Mouse (Mus musculus): ENCODE data around the gene Tmem161a. TPM values are rescaled to one million over a fixed set of nuclear protein-coding genes. Genes with fewer than 3 reads are reported as not detected.
"Not testable (repeated sequence)": the region's sequence is repeated elsewhere in the genome, so short reads cannot be mapped to it uniquely, and the experiment has no call there.

The Tmem161a gene
- polyA plus RNA-seq, 1 experiment from 2014 or later: 43.9 TPM

- Histone ChIP-seq H3K4me3 (peak within 1 kb of the TSS; percentile 62), H3K36me3 (no peaks in the 10 kb centered on the region), H3K27me3 (peaks cover 21% of the 10 kb centered on the region), H3K9ac (peak within 1 kb of the TSS; percentile 73), H3K4me2 (replicated peaks) (peak within 1 kb of the TSS; percentile 91), H3K4me1 (peaks cover 11% of the 10 kb centered on the region), H3K27ac (peak within 1 kb of the TSS; percentile 70), H3K9me3 (replicated peaks) (no peaks in the 10 kb centered on the region)
- under 1% methylated on average over 66 of the region's 66 CpGs for WGBS
- ATAC-seq (ENCODE audit: low FRiP score): peak; percentile 99
These were observed 40.2 kb downstream of the Tmem161a start, which contains the start of gene Slc25a42 for GRCm38 (mm10) chr8:70212112-70213055. TSS of gene Slc25a42 (minus strand) at chr8:70212305.

- H3K4me1 ChIP-seq: peaks cover 11% of the 10 kb centered on the region
- H3K27ac ChIP-seq: no peak overlapping the region
- H3K9me3 ChIP-seq (replicated peaks): no peaks in the 10 kb centered on the region
- WGBS: 75% methylated on average over 3 of the region's 3 CpGs
- no peak overlapping the region for H3K9ac ChIP-seq
- peaks cover 24% of the 10 kb centered on the region for H3K27me3 ChIP-seq
- no peak for ATAC-seq (ENCODE audit: low FRiP score)
- no peak overlapping the region for H3K4me3 ChIP-seq
- H3K36me3 ChIP-seq: no peaks in the 10 kb centered on the region
- H3K4me2 ChIP-seq (replicated peaks): no peak overlapping the region
These were observed 42.3 kb downstream of the Tmem161a start for GRCm38 (mm10) chr8:70214411-70214810.

DNA sequence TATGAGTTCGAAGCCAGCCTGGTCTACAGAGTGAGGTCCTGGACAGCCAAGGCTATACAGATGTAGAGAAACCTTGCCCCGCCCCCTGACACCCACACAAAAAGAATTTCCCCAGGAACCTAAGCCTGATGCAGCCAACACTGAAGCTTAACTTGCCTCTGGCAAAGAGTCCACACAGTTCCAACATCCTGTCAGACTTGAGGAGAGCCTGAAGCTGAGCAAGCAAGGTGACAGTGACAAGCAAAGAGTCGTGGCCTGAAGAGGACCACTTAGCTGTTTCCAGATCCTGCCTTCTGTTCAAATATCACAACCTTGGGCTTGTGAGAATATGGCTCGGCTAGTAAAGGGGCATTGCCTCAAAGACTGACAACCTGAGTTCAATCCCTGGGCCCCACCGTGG is 42.9 kb downstream of the Tmem161a start:
- WGBS: 85% methylated on average over 5 of the region's 5 CpGs
- ATAC-seq (ENCODE audit: low FRiP score): no peak
- H3K9ac ChIP-seq: no peak overlapping the region
- no peak overlapping the region for H3K4me3 ChIP-seq
- no peaks in the 10 kb centered on the region for H3K9me3 ChIP-seq (replicated peaks)
- H3K4me1 ChIP-seq: peaks cover 11% of the 10 kb centered on the region
- no peak overlapping the region for H3K4me2 ChIP-seq (replicated peaks)
- H3K27me3 ChIP-seq: peaks cover 20% of the 10 kb centered on the region
- no peak overlapping the region for H3K27ac ChIP-seq
- H3K36me3 ChIP-seq: no peaks in the 10 kb centered on the region

- H3K4me3 ChIP-seq; H3K9ac ChIP-seq; H3K36me3 ChIP-seq; H3K27ac ChIP-seq; H3K4me2 ChIP-seq (replicated peaks); H3K4me1 ChIP-seq; H3K9me3 ChIP-seq (replicated peaks); ATAC-seq (ENCODE audit: low FRiP score): not testable (repeated sequence)
- H3K27me3 ChIP-seq: peaks cover 10% of the 10 kb centered on the region; the same call in 1 of the 2 replicates
- WGBS: 83% methylated on average over 3 of the region's 3 CpGs
These were observed 44.0 kb downstream of the Tmem161a start for GRCm38 (mm10) chr8:70216161-70216560.

DNA sequence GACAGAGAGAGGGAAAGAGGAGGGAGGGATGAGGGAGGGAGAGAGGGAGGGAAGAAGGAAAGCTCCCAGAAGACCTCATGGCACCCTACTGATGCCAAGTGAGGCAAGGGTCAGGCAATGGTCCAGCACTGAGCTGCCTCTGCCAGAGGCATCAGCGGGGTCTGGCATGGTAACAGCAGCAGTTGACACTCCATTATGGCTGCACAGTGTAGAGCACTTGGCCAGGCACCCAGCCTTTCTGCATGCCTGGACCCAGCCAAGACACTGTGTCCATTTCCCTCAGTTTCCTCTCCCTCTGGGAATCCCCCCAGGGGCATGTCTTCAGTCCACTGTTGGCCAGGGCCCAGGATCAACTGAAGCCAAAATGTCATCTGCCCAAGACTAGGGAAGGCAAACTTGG is 44.4 kb downstream of the Tmem161a start:
- peaks cover 6% of the 10 kb centered on the region for H3K4me1 ChIP-seq
- no peaks in the 10 kb centered on the region for H3K9me3 ChIP-seq (replicated peaks)
- 73% methylated on average over 1 of the region's 1 CpGs for WGBS
- H3K4me2 ChIP-seq (replicated peaks): no peak overlapping the region
- H3K4me3 ChIP-seq: no peak overlapping the region
- peaks cover 6% of the 10 kb centered on the region; the same call in 1 of the 2 replicates for H3K27me3 ChIP-seq
- H3K9ac ChIP-seq: no peak overlapping the region
- H3K27ac ChIP-seq: no peak overlapping the region
- peaks cover 6% of the 10 kb centered on the region for H3K36me3 ChIP-seq
- ATAC-seq (ENCODE audit: low FRiP score): no peak

DNA sequence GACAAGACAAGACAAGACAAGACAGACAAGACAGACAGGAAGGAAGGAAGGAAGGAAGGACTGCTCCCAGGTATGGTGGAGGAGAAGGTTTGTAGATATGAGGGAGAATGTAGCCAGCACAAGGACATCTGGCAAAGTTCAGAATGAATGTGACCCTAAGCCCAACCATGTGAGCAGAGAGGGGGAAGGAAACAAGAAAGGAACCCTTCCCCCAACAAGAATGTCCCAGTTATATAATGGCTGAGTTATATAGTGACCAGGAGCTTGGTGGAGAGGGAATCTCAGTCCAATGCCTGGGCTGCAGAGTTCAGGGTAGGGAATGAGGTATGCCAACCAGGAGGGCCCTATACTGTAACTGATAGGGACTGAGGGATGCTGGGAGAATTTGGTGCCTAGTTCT is 45.3 kb downstream of the Tmem161a start:
- ATAC-seq (ENCODE audit: low FRiP score): no peak
- Histone ChIP-seq H3K36me3 (peaks cover 14% of the 10 kb centered on the region), H3K4me1 (peaks cover 4% of the 10 kb centered on the region), H3K4me3 (no peak overlapping the region), H3K9me3 (replicated peaks) (no peaks in the 10 kb centered on the region), H3K4me2 (replicated peaks) (no peak overlapping the region), H3K27me3 (peaks cover 6% of the 10 kb centered on the region; the same call in 1 of the 2 replicates), H3K27ac (no peak overlapping the region), H3K9ac (no peak overlapping the region)

- peaks cover 6% of the 10 kb centered on the region; the same call in 1 of the 2 replicates for H3K27me3 ChIP-seq
- no peak overlapping the region for H3K4me3 ChIP-seq
- H3K36me3 ChIP-seq: peaks cover 32% of the 10 kb centered on the region
- H3K4me1 ChIP-seq: no peaks in the 10 kb centered on the region
- no peaks in the 10 kb centered on the region for H3K9me3 ChIP-seq (replicated peaks)
- no peak overlapping the region for H3K9ac ChIP-seq
- H3K4me2 ChIP-seq (replicated peaks): no peak overlapping the region
- ATAC-seq (ENCODE audit: low FRiP score): no peak
- no peak overlapping the region for H3K27ac ChIP-seq
- 56% methylated on average over 5 of the region's 5 CpGs for WGBS
These were observed 47.0 kb downstream of the Tmem161a start for GRCm38 (mm10) chr8:70219107-70219684.

DNA sequence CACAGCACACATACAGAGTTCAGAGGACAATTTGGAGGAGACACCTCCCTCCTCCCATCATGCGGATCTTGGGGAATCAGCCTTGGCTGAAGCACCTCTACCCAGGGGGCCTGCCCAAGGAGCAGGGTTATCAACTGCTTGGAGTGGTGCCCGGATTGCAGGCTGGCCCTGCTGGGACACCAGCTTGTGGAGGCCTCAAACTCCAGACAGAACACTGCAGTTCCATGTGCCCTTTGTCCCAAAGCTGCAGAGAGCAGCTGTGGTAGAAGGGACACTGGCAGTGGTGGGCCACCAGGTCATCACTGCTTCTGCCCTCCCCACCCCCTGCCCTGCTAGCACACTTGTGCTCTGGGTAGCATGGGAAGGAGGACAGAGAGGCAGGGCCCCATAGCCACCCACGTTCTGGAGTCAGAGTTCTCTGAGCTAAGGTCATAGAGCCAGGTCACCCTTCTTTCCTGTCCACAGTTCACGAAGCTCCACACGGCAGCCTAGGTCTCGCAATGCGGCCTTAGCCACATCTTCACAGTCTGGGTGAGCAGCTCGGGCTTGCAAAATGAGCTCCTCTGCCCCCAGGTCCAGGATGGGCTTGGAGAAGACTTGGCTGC is 48.2 kb downstream of the Tmem161a start:
- WGBS: 76% methylated on average over 8 of the region's 8 CpGs
- Histone ChIP-seq H3K4me1 (no peaks in the 10 kb centered on the region), H3K27me3 (peaks cover 6% of the 10 kb centered on the region; the same call in 1 of the 2 replicates), H3K27ac (no peak overlapping the region), H3K9me3 (replicated peaks) (no peaks in the 10 kb centered on the region), H3K9ac (no peak overlapping the region), H3K36me3 (peaks cover 43% of the 10 kb centered on the region), H3K4me3 (no peak overlapping the region), H3K4me2 (replicated peaks) (no peak overlapping the region)
- ATAC-seq (ENCODE audit: low FRiP score): no peak

- 92% methylated on average over 3 of the region's 3 CpGs for WGBS
- Histone ChIP-seq H3K27me3 (peaks cover 6% of the 10 kb centered on the region; the same call in 1 of the 2 replicates), H3K36me3 (peaks cover 48% of the 10 kb centered on the region), H3K4me3 (no peak overlapping the region), H3K27ac (no peak overlapping the region), H3K4me1 (no peaks in the 10 kb centered on the region), H3K9ac (no peak overlapping the region), H3K4me2 (replicated peaks) (no peak overlapping the region), H3K9me3 (replicated peaks) (no peaks in the 10 kb centered on the region)
- ATAC-seq (ENCODE audit: low FRiP score): no peak
These were observed 48.8 kb downstream of the Tmem161a start for GRCm38 (mm10) chr8:70220911-70221310.

GRCm38 (mm10) chr8:70222041-70222440 is 49.9 kb downstream of the Tmem161a start:
- Histone ChIP-seq H3K4me2 (replicated peaks) (no peak overlapping the region), H3K27ac (no peak overlapping the region), H3K4me1 (no peaks in the 10 kb centered on the region), H3K4me3 (no peak overlapping the region), H3K9me3 (replicated peaks) (no peaks in the 10 kb centered on the region), H3K27me3 (0 out of 2 replicates have a peak, but pooled peaks cover 3% of the 10 kb centered on the region), H3K36me3 (peaks cover 52% of the 10 kb centered on the region), H3K9ac (no peak overlapping the region)
- WGBS: 94% methylated on average over 12 of the region's 12 CpGs
- ATAC-seq (ENCODE audit: low FRiP score): no peak

DNA sequence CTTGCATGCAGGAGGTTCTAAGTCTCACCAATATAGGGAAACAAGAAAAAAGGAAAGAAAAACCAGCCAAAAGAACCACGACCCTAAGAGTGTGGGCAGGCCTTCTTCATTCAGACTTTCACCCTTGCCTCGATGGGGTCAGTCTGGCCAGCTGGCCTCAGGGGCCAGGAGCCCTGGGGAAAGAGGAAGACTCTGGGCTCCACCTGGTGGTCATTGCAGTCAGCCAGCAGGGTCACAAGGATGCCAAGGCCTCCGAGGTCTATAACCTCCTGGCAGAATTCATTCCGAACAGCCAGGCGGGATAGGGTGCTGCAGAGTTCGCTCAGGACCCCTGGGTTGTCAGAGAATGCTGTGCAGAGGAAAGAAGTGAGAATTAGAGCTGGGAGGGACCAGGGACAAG is 51.2 kb downstream of the Tmem161a start:
- no peak overlapping the region for H3K4me2 ChIP-seq (replicated peaks)
- H3K27ac ChIP-seq: no peak overlapping the region
- 0 out of 2 replicates have a peak overlapping the region, but pooled peaks have one; percentile 6 for H3K9ac ChIP-seq
- no peaks in the 10 kb centered on the region for H3K9me3 ChIP-seq (replicated peaks)
- 0 out of 2 replicates have a peak, but pooled peaks cover 3% of the 10 kb centered on the region for H3K27me3 ChIP-seq
- 47% methylated on average over 6 of the region's 6 CpGs for WGBS
- no peak overlapping the region for H3K4me3 ChIP-seq
- H3K36me3 ChIP-seq: peaks cover 52% of the 10 kb centered on the region
- no peaks in the 10 kb centered on the region for H3K4me1 ChIP-seq
- no peak for ATAC-seq (ENCODE audit: low FRiP score)

GRCm38 (mm10) chr8:70227997-70228396 is 55.8 kb downstream of the Tmem161a start:
- Histone ChIP-seq H3K36me3 (peaks cover 57% of the 10 kb centered on the region), H3K9me3 (replicated peaks) (no peaks in the 10 kb centered on the region), H3K9ac (no peak overlapping the region), H3K4me2 (replicated peaks) (no peak overlapping the region), H3K4me1 (peaks cover 6% of the 10 kb centered on the region; the same call in 1 of the 2 replicates), H3K4me3 (no peak overlapping the region), H3K27ac (no peak overlapping the region), H3K27me3 (no peaks in the 10 kb centered on the region)
- no peak for ATAC-seq (ENCODE audit: low FRiP score)
- 27% methylated on average over 4 of the region's 4 CpGs for WGBS

Measured in hindbrain, embryonic 12.5 days (tissue).